Mouse (Mus musculus) left cerebral cortex, adult 18-20 months (tissue): ENCODE data around the gene Gm47985. TPM values are rescaled to one million over a fixed set of nuclear protein-coding genes. Genes with fewer than 3 reads are reported as not detected.
"Not testable (repeated sequence)": the region's sequence is repeated elsewhere in the genome, so short reads cannot be mapped to it uniquely, and the experiment has no call there.

ENCODE experiments used
- DNase-seq, 2 experiments: peaks; one replicate each; pipeline ENCODE4 v3.0.0; 2021 to 2022; ENCODE audit warnings: low spot score in 2 of 2, mixed read lengths in 1 of 2
- long read RNA-seq, 2 experiments: library from polyadenylated mRNA; stranded (forward); transcript quantifications; one replicate each; pipeline ENCODE4 v2.0.0; 2021
- total RNA-seq, 2 experiments: library from RNA; stranded (reverse); gene quantifications; 2 replicates each; pipeline ENCODE4 v1.2.3; 2021

Gm47985 gene
- total RNA-seq: not detected
- long read RNA-seq, experiment 1: 0 reads
- long read RNA-seq, experiment 2: 0 reads

GRCm38 (mm10) chr1:151182266-151182665 is at the start of gene Gm47985:
Gene Gm47985 (plus strand): TSS chr1:151182537.
- not testable (repeated sequence) for DNase-seq

GRCm38 (mm10) chr1:151132686-151133085 is 49.7 kb upstream of the Gm47985 start:
- no peak for DNase-seq

DNA sequence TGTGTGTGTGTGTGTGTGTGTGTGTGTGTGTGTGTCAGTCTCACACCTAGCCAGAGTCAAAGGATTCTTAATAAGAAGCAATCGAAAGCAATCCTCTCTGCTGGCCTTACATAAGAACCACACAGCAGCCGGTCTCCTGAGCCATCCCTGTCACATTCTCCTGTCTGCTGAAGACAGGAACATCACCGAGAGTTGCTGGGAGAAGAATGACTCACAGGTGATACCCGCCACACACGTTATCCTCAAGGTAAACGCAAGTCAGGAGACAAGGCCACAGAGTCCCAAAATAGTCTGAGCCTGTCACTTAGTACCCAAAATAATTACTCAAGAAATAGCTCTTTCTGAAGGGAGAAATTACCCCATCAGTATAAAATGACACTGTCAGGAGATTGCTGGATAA is 43.9 kb upstream of the Gm47985 start:
- DNase-seq: peak in 1 of 2 experiments; percentile 9

DNA sequence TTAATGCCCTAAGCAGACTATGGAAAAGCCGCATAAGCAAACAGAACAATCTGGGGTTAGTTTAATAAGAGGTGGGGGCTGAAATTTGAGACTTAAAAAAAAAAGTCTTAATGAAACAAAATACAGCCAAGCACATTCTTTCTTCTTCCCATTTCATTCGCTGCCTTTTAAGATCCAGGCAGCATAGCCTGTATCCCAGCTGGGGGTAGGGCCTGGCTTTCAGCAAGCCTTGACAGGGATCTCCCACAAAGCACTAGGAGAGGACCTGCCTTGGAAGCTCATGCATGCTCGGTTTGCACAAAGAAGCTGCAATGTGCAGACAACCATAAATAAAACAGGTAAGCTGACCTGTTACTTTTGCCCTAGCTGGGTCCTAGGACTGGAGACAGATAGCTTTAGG is 41.4 kb upstream of the Gm47985 start:
- DNase-seq: no peak

DNA sequence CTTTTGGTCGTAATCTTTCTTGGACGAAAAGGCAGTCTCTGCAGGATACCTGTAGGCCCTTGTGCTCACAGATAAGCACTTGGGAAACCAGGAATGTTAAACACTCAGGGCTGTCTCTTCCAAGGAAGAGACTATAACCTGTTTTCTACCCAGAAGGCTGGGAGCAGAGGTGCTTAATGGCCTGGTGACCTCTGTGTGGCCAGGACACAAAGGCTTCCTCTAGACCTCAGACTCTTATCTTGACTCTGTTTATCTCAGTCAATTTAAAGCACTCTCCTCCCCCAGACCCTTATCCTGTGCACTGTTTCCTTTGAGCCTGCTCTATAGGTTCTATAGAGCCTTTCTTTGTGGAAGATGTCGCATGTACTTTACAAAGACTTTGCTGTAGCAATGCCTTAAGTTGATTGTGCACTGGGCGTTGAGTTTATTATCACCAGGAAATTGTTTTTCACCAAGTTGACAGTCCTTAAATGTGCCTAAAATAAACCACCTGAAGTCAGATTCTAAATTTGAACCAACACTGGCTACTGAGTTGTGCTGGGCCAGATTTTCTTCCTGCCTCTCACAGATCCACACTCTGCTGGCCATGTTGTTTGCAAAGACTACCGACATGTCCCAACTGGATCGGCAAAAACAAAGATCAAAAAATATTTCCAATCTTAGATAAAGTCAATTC is 37.7 kb upstream of the Gm47985 start:
- DNase-seq: no peak

DNA sequence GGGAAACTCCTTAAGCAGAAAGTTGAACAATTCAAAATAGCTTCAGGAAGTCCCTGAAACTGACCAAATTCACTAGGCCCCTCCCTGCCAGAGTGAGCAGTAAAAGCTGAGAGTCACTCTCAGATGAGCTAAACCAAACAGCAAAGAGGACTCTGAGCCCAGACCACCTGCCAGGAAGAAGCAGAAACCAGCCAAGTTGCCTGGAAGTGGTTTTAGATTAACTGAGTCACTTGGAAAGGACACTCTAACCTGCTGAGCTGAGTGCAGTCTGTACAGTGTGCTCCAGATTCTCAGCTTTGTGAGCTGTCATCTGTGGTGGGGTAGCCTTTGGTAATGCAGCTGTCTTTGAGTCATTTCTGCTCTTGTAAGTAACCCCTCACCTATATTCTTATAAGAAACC is 34.5 kb upstream of the Gm47985 start:
- DNase-seq: no peak

DNA sequence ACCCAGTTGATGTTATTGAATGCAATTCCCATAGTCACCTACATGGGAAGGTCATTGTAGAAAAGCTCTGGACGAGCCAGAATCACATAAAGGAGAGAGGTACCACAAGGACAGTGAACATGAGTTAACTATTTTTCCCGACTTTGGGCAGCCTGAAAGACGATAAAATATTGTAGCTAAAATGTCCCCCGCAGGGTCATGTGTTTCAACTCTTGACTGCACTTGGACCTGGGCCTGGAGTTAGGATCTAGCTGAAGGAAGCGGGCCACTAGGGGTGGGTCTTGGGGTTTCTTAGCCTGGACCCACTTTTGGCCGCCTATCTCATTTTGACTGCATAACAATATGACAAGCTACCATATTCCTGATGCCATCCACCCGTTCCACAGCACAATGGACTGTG is 32.1 kb upstream of the Gm47985 start:
- no peak for DNase-seq

GRCm38 (mm10) chr1:151151089-151151488 is 31.2 kb upstream of the Gm47985 start:
- no peak for DNase-seq

GRCm38 (mm10) chr1:151153056-151153652 is 29.2 kb upstream of the Gm47985 start:
- no peak for DNase-seq

GRCm38 (mm10) chr1:151154131-151154530 is 28.2 kb upstream of the Gm47985 start:
- not testable (repeated sequence) for DNase-seq

GRCm38 (mm10) chr1:151156129-151156528 is 26.2 kb upstream of the Gm47985 start:
- no peak for DNase-seq

DNA sequence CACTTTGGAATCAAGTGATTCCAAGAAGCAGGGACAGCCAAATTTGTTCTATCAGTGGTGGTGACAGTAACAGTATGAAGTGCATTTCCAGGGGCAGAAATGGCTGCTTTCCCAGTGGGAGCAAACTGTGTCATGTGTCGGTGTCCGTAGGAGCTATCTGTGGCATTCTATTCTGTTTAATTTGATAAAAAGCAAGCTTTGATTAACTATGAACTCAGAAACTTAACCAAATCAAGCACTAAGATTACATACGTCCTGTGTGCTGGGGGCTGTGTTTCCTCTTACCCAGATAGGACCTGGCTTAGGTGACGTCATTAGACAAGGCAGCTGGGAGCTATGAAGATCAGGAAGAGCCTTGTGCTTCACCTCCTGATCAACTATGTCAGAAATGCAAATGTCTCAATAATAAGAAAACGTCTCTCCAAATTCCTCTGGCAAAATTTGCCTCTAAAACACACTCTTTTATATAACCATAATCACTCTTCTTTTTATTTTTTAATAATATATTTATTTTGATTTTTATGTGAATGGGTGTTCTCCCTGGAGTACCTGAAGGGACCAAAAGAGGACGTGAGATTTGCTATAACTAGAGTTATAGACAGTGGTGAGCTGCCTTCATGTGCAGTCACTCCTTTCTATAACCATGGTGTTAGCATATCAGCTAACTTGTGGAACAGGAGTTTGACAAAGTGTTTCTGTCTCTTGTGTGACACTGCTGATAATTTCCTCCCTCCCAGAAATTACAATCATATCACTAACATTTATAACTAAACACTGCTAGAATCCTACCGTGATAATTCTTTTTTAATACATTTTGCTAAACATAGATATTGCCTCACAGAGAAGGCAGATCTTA is 25.3 kb upstream of the Gm47985 start:
- DNase-seq: no peak

DNA sequence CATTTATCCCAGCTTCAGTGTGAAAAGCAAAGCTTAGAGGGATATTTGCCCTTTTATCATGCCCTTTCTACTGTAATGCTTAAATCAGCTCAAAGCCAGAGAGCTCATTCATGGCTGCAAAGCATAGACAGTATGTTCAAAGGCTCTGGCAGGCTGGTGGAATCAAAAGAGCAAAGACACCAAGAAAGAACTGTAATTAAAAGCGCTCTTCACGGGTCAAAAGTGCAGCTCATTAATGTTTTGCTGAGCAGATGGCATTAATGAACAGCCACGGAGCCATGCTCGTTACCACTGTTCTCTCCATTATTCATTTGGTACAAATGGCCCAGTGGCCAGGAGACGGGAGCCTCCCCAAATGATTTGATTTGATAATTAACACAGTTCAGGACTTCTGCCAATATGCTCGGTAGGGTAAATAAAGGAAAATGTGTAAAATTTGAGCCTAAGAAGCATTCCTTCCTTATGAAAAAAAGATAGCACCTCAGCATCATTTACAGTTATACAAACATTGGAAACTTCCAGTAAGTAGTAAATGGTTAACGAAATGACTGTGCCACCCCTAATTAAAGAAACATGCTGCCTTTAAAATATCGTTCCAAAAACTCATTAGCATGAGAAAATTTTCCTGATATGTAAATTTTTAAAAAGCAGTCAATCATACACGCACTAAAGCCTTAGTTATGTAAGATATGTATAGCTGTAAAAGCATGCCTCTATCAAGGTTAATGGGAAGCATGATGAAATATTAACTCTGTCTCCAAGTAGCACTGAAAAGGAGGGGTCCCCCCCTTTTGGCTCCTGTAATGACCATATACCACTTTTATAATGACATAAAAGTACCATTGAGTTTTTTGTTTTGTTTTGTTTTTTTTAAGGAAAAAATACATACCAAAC is 24.1 kb upstream of the Gm47985 start:
- no peak for DNase-seq

DNA sequence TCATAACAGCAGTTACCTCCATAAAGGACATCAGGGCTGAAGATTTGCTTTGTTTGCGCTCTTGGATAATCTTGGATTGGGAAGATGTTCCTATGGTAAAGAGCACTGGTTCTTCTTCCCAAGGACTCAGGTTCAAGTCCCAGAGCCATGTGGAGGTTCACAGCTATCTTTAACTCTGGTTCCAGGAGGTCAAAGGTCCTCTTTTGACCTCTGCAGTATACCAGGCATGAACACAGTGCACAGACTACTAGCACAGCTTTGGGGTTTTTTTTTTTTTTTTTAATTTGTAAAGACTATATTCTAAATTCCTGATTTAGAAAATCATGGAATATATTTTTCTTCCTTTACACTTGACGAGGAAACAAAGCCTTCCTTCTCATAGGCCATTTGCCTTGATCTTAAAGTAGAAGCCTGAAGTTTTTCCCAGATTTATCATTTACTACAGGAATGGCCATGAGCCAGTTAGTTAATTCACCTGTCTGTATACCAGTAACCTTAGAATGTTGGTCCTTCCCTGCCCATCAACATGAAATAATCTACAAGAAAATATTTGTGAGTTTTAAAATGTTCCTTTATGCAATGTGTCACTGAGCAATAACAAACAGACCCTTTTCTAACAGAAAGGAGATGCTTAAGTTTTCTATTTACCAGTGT is 23.4 kb upstream of the Gm47985 start:
- DNase-seq: no peak

- no peak for DNase-seq
Observed at GRCm38 (mm10) chr1:151166031-151166430, 16.3 kb upstream of the Gm47985 start.

- DNase-seq: no peak
Observed at GRCm38 (mm10) chr1:151167297-151168047, 14.9 kb upstream of the Gm47985 start.

DNA sequence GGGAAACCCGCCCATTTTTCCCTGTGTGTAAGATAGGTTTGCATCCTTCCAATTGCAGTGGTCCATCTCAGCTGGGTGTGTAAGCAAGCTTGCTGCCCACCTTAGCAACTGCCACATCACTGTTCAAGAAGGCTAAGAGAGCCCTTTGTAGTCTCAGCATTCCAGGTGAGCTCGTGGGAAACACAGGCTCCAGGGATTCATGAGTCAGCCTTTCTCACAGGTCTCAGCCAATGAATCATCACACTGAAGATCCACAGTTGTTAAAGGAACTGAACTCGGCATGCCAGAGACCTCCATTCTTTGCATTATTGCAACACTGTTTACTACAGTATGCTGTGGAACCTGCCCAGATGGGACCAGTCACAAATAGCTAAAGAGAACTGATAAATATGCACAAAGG is 13.7 kb upstream of the Gm47985 start:
- DNase-seq: no peak

- DNase-seq: no peak
Observed at GRCm38 (mm10) chr1:151171572-151172461, 10.5 kb upstream of the Gm47985 start.
